Mouse (Mus musculus) liver, embryonic 11.5 days (tissue): Measurements from ENCODE around the gene Rbl1. TPM values are rescaled to one million over a fixed set of nuclear protein-coding genes. Genes with fewer than 3 reads are reported as not detected.
"Not testable (repeated sequence)": the region's sequence is repeated elsewhere in the genome, so short reads cannot be mapped to it uniquely, and the experiment has no call there.

Source experiments
- ATAC-seq: fragments of 200-750 bp; cut with Nextera tagmentation; replicated peaks from 2 replicates; pipeline ENCODE4 v1.8.0; 2017; ENCODE audit warnings: moderate number of reproducible peaks, mild to moderate bottlenecking, moderate TSS enrichment, moderate library complexity; ENCODE audit not compliant: low FRiP score
- DNase-seq: peaks from one replicate; pipeline ENCODE4 v3.0.0-alpha.2; 2017; ENCODE audit warnings: low spot score
- H3K27ac ChIP-seq: fragments of 300-500 bp; sonication (generic); 2 replicates; pipeline ENCODE4 v1.5.1; 2014; ENCODE audit warnings: mild to moderate bottlenecking, low read depth, low read length, control low read depth
- H3K27me3 ChIP-seq: fragments of 300-500 bp; sonication (generic); replicated peaks from 2 replicates; pipeline ENCODE4 v1.6.1; 2014; ENCODE audit warnings: low read length, mixed read lengths; ENCODE audit not compliant: control insufficient read depth, insufficient read depth
- H3K36me3 ChIP-seq: fragments of 300-500 bp; sonication (generic); 2 replicates; pipeline ENCODE4 v1.6.1; 2014; ENCODE audit warnings: mild to moderate bottlenecking, low read length, moderate library complexity, mixed read lengths; ENCODE audit not compliant: control insufficient read depth, insufficient read depth
- H3K4me1 ChIP-seq: fragments of 300-500 bp; sonication (generic); replicated peaks from 2 replicates; pipeline ENCODE4 v1.6.1; 2014; ENCODE audit warnings: low read length, mixed read lengths; ENCODE audit not compliant: control insufficient read depth, insufficient read depth
- H3K4me2 ChIP-seq: fragments of 300-500 bp; sonication (generic); 2 replicates; pipeline ENCODE4 v1.6.1; 2014; ENCODE audit warnings: mild to moderate bottlenecking, control low read depth, moderate library complexity
- H3K4me3 ChIP-seq: fragments of 300-500 bp; sonication (generic); 2 replicates; pipeline ENCODE4 v1.5.1; 2014; ENCODE audit warnings: low read depth, low read length, control low read depth
- H3K9ac ChIP-seq: fragments of 300-500 bp; sonication (generic); 2 replicates; pipeline ENCODE4 v1.6.1; 2014; ENCODE audit warnings: low read depth, low read length, control low read depth
- H3K9me3 ChIP-seq: fragments of 300-500 bp; sonication (generic); 2 replicates; pipeline ENCODE4 v1.6.1; 2016; ENCODE audit warnings: low read length, inconsistent platforms, mixed read lengths; ENCODE audit not compliant: control insufficient read depth
- WGBS: fragments of 180-500 bp; shearing (Covaris S2); extraction: QIAGEN DNeasy Blood & Tissue Kit; methylation state at CpG from one replicate; pipeline ENCODE4 v1.1.7; 2014; 5-methylcytosine and 5-hydroxymethylcytosine counted together
- polyA plus RNA-seq: library from polyadenylated mRNA; unstranded; fragments of >200 nt; fragmentation: Nextera tagmentation; extraction: Ambion mirVana; gene quantifications from 2 replicates; pipeline ENCODE4 v1.2.1, GENCODE M21; 2014

The Rbl1 gene
- polyA plus RNA-seq, result 29.2 and 33.7 TPM in 2 replicates

DNA sequence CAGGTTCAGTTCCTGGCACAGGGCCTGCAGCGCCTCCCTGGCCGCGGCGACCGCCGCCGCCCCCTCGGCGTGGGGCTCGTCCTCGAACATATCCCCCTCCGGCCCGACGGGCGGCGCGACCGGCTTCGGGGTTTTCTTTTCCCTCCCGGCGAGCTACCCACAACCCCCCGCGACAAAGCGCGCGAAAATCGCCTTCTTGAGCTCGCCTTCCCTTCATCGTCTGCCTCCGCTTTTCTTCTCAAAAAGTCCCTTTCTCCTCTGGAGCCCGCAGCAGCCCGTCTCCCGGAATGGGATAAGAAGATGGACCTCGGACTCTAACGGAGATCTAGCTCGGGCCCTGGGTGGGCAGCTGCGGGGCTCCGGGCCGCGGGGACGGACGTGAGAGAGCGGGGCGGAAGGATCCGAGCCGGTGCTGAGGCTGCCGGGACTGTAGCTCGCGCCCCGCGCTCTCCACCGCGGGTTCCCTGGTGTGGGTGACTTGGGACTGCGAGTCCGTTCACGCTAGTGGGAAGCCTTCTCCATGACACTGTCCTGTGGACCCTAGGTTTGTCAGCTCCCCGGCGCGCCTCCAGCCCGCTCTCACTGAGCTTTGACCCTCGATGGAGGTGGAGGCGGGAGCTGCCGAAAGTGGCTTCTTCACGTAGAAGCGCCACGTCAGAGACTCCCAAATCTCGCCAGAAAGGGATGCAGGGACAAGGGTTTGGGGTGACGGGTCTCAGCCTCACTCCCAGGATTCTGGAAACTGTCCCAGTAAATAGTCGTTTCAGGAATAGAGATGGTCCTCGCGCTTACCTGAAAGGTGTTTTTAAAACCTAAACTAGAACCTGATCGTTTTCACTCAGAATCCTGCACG, at the start of gene Rbl1:
Rbl1 (minus strand) TSS at position 169 of the 853 bp plus-strand sequence.
- Histone ChIP-seq H3K4me2 (peak within 1 kb of the TSS; percentile 93), H3K9me3 (no peaks in the 10 kb centered on the region; the same call in 1 of the 2 replicates), H3K27ac (peak within 1 kb of the TSS; percentile 95), H3K27me3 (no peaks in the 10 kb centered on the region), H3K4me1 (peaks cover 3% of the 10 kb centered on the region; the same call in 1 of the 2 replicates), H3K9ac (peak within 1 kb of the TSS; percentile 97), H3K36me3 (peaks cover 4% of the 10 kb centered on the region; the same call in 1 of the 2 replicates), H3K4me3 (peak within 1 kb of the TSS; percentile 80)
- ATAC-seq, result peak; percentile 81
- 1% methylated on average over 73 of the region's 73 CpGs for WGBS
- DNase-seq, result peak; percentile 97

- Histone ChIP-seq H3K4me3 (no peak overlapping the region), H3K27me3 (no peaks in the 10 kb centered on the region; the same call in 1 of the 2 replicates), H3K4me2 (no peak overlapping the region), H3K9ac (no peak overlapping the region), H3K36me3 (no peaks in the 10 kb centered on the region), H3K4me1 (no peaks in the 10 kb centered on the region), H3K9me3 (no peaks in the 10 kb centered on the region), H3K27ac (no peak overlapping the region)
- no peak for DNase-seq
- ATAC-seq, result no peak
Measured at GRCm38 (mm10) chr2:157248111-157248510, 43.8 kb upstream of the Rbl1 start.

GRCm38 (mm10) chr2:157245603-157246002, 41.3 kb upstream of the Rbl1 start:
- Histone ChIP-seq H3K27me3 (no peaks in the 10 kb centered on the region; the same call in 1 of the 2 replicates), H3K4me1 (no peaks in the 10 kb centered on the region), H3K27ac (no peak overlapping the region), H3K9me3 (no peaks in the 10 kb centered on the region), H3K4me3 (no peak overlapping the region), H3K36me3 (no peaks in the 10 kb centered on the region), H3K9ac (no peak overlapping the region), H3K4me2 (no peak overlapping the region)
- 66% methylated on average over 2 of the region's 2 CpGs for WGBS
- no peak for ATAC-seq
- DNase-seq, result no peak

- 40% methylated on average over 5 of the region's 5 CpGs for whole genome bisulfite sequencing
- DNase-seq, result no peak
Measured at GRCm38 (mm10) chr2:157245001-157245400, 40.7 kb upstream of the Rbl1 start.

GRCm38 (mm10) chr2:157235946-157236345, 31.6 kb upstream of the Rbl1 start:
- DNase-seq (no peak), ATAC-seq (no peak)
- Histone ChIP-seq H3K4me1 (no peaks in the 10 kb centered on the region), H3K27me3 (no peaks in the 10 kb centered on the region; the same call in 1 of the 2 replicates), H3K9ac (no peak overlapping the region), H3K27ac (no peak overlapping the region), H3K9me3 (no peaks in the 10 kb centered on the region), H3K4me2 (no peak overlapping the region), H3K4me3 (no peak overlapping the region), H3K36me3 (no peaks in the 10 kb centered on the region)
- 86% methylated on average over 8 of the region's 8 CpGs for WGBS

More at GRCm38 (mm10) chr2:157245001-157245400, 40.7 kb upstream of the Rbl1 start:
- H3K36me3 ChIP-seq, result no peaks in the 10 kb centered on the region
- no peak overlapping the region for H3K4me2 ChIP-seq
- no peaks in the 10 kb centered on the region for H3K4me1 ChIP-seq
- H3K9ac ChIP-seq, result no peak overlapping the region
- H3K27me3 ChIP-seq, result no peaks in the 10 kb centered on the region; the same call in 1 of the 2 replicates
- ATAC-seq, result no peak
- H3K4me3 ChIP-seq, result no peak overlapping the region
- H3K27ac ChIP-seq, result no peak overlapping the region
- H3K9me3 ChIP-seq, result no peaks in the 10 kb centered on the region

DNA sequence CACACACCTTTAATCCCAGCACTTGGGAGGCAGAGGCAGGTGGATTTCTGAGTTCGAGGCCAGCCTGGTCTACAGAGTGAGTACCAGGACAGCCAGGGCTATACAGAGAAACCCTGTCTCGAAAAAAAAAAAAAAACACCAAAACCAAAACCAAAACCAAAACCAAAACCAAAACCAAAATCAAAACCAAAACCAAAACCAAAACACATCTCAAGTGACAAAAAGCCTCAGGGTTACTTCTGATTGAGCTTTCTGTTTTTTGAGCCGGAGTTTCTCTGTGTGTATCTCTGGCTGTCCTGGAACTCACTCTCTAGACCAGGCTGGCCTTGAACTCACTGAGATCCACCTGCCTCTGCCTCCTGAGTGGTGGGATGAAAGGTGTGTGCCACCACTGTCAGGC, 17.6 kb upstream of the Rbl1 start:
- not testable (repeated sequence) for H3K9me3 ChIP-seq, H3K27ac ChIP-seq, H3K4me1 ChIP-seq, ATAC-seq, H3K9ac ChIP-seq, DNase-seq, H3K4me3 ChIP-seq, H3K27me3 ChIP-seq, H3K4me2 ChIP-seq, H3K36me3 ChIP-seq
- WGBS, result 73% methylated on average over 3 of the region's 3 CpGs

DNA sequence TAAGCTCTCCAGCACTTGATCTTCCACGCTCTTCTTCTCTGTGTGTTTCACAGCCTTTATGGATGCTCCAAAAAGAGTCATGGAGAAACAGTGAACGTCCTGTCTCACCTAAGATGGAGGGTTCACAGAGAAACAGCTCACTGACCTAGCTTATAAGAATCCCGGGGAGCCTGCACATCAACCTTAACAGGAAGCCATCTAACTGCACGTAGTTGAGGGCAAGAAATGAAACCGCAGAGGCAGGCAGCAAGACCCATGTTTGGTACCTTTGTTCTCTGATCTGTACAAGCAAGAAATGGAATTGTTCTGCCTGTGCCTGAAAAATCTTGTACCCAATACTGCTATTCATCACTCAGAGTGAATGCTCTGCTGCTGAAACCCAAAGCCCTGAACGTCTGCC, 15.8 kb upstream of the Rbl1 start:
- no peaks in the 10 kb centered on the region for H3K27me3 ChIP-seq

DNA sequence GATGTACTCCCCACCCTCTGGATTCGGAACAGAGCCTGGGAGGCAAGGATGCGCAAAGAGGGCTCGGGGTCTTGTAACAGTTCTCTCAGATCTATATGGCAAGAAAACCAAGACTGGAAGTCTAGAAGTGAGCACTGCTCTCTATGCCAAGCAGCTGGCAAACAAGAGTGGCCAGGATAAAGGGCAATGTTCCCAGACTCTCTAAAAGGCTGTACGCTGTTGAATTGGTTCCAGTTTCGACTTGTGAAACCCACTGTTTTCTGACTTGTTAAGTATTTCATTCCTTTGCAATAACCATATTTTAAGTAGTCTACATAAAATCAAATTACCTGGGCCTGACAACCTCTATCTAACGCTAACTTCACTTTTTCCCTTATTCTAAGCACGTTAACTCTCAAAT, 7.4 kb upstream of the Rbl1 start:
- no peak overlapping the region for H3K27ac ChIP-seq
- ATAC-seq (no peak), DNase-seq (no peak)
- no peaks in the 10 kb centered on the region for H3K9me3 ChIP-seq
- H3K27me3 ChIP-seq, result no peaks in the 10 kb centered on the region
- H3K36me3 ChIP-seq, result no peaks in the 10 kb centered on the region
- WGBS, result 86% methylated on average over 7 of the region's 7 CpGs
- no peak overlapping the region for H3K4me2 ChIP-seq
- H3K4me3 ChIP-seq, result no peak overlapping the region
- no peaks in the 10 kb centered on the region for H3K4me1 ChIP-seq
- no peak overlapping the region for H3K9ac ChIP-seq

More for the DNA sequence above, 15.8 kb upstream of the Rbl1 start:
- ATAC-seq, result no peak
- H3K4me2 ChIP-seq, result no peak overlapping the region
- no peak for DNase-seq
- no peak overlapping the region for H3K4me3 ChIP-seq
- H3K9ac ChIP-seq, result no peak overlapping the region
- no peaks in the 10 kb centered on the region for H3K4me1 ChIP-seq
- H3K36me3 ChIP-seq, result no peaks in the 10 kb centered on the region
- 81% methylated on average over 6 of the region's 6 CpGs for WGBS
- no peak overlapping the region for H3K27ac ChIP-seq
- no peaks in the 10 kb centered on the region for H3K9me3 ChIP-seq
